Mouse (Mus musculus) sigmoid colon, adult 10 weeks (tissue): ENCODE results near the gene Vmn1r185. TPM values are rescaled to one million over a fixed set of nuclear protein-coding genes. Genes with fewer than 3 reads are reported as not detected.

Source experiments
- polyA plus RNA-seq: library from polyadenylated mRNA; stranded (reverse); fragments of 350-450 nt; fragmentation: Illumina TruSeq; extraction: RNeasy Lipid Tissue Mini Kit (QIAGEN cat#74804); gene quantifications from one replicate; pipeline ENCODE4 v1.2.3, GENCODE M21; 2014; ENCODE audit warnings: low read depth, low replicate concordance

Gene Vmn1r185
- not detected for polyA plus RNA-seq

GRCm38 (mm10) chr7:26618364-26618763, at the start of gene Vmn1r185:
Gene Vmn1r185, minus strand, starts transcription at chr7:26618464.

Other genes with a start within 250 kb of the Vmn1r185 start
- gene Nlrp9c, start 214.8 kb downstream of the Vmn1r185 start, polyA plus RNA-seq, result not detected
- gene Nlrp4a, start 183.4 kb downstream of the Vmn1r185 start, polyA plus RNA-seq, result not detected
- gene Nlrp9a, start 83.4 kb downstream of the Vmn1r185 start, polyA plus RNA-seq, result not detected
- gene Cyp2b23, start 68.0 kb upstream of the Vmn1r185 start, polyA plus RNA-seq, result not detected
- not detected for gene Cyp2b19, start 138.7 kb upstream of the Vmn1r185 start, polyA plus RNA-seq
- not detected for gene Cyp2g1, start 190.4 kb upstream of the Vmn1r185 start, polyA plus RNA-seq
- not detected for gene Cyp2a5, start 216.8 kb upstream of the Vmn1r185 start, polyA plus RNA-seq